Mouse (Mus musculus): ENCODE data around the gene Cdhr2. TPM values are rescaled to one million over a fixed set of nuclear protein-coding genes. Genes with fewer than 3 reads are reported as not detected.

Gene Cdhr2
- polyA plus RNA-seq, 1 experiment from 2014 or later: 0.10 TPM

DNA sequence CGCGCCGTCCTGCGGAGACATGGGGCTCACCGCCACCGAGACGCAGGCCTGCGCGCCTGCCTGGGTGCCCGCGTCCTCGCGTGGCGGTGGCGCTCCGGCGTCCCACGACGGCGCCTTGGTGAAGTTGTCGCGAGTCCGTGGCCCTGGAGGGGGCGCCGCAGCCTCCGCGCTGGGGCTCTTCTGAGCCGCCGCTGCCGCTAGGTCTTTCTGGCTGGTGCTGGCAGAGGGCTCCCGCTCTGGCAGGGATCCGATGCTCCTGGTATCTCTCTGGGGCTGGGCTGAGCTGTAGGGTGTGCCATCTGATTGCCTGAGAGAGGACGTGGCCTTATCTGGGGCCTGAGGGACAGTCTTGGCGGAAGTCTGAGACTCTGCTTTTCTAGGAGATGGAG, 36.9 kb downstream of the Cdhr2 start:
- H3K27me3 ChIP-seq: peaks cover 57% of the 10 kb centered on the region
- no peaks in the 10 kb centered on the region for H3K9me3 ChIP-seq
- peak overlapping the region; percentile 39 for H3K4me3 ChIP-seq
- no peak overlapping the region for H3K27ac ChIP-seq
- H3K4me1 ChIP-seq: peaks cover 7% of the 10 kb centered on the region
- H3K4me2 ChIP-seq: peak overlapping the region; percentile 67
- WGBS: 1% methylated on average over 26 of the region's 34 CpGs
- no peak for ATAC-seq (ENCODE audit: borderline replicate concordance, extremely low read depth, low FRiP score, low TSS enrichment)
- no peaks in the 10 kb centered on the region for H3K36me3 ChIP-seq
- H3K9ac ChIP-seq: no peak overlapping the region

DNA sequence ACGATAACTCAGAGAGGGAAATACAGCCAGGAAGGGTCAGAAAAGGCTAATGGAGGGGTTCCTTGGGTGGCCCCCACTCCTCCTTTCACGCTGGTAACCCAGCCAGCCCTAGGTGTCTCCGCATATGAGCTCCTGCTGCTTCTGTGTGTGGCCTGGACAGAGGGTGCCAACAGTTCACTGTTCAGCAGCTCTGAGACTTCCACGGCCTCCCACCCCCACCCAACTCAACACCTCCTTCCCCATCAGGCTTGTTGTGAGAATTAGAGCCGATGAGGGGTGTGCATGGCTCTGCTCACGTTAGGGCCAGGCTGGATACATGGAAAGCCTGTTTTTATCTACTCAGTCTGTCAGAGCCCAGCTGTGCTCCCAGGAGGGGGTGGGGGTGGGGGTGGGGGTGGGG, 44.8 kb downstream of the Cdhr2 start:
- Histone ChIP-seq H3K36me3 (no peaks in the 10 kb centered on the region), H3K27ac (no peak overlapping the region), H3K9me3 (no peaks in the 10 kb centered on the region), H3K27me3 (peaks cover 46% of the 10 kb centered on the region), H3K4me1 (peaks cover 10% of the 10 kb centered on the region), H3K4me2 (no peak overlapping the region), H3K4me3 (no peak overlapping the region), H3K9ac (no peak overlapping the region)
- no peak for ATAC-seq (ENCODE audit: borderline replicate concordance, extremely low read depth, low FRiP score, low TSS enrichment)
- WGBS: 41% methylated on average over 6 of the region's 6 CpGs

DNA sequence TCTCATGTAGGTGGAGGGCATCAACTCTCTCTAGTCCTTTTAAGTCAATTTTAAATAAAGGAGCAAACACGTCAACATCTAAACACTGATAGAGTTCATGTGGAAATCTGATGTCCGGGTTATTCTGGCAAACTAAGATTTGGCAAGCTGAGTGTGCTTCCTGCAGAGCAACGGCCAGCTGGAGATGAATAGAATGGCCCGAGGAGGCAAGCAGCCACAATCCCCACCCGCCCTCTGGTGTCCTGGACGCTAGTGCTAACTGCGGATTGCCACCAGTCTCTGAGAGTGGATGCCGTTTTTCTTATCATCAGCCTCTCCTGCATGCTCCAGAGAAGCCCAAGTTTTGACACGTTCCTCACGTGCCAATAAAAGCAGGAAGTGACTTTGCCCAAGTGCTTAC, 45.6 kb downstream of the Cdhr2 start:
- H3K4me1 ChIP-seq: peaks cover 10% of the 10 kb centered on the region
- H3K27me3 ChIP-seq: peaks cover 46% of the 10 kb centered on the region
- H3K4me3 ChIP-seq: no peak overlapping the region
- no peaks in the 10 kb centered on the region for H3K36me3 ChIP-seq
- 33% methylated on average over 10 of the region's 10 CpGs for WGBS
- no peak overlapping the region for H3K27ac ChIP-seq
- ATAC-seq (ENCODE audit: borderline replicate concordance, extremely low read depth, low FRiP score, low TSS enrichment): no peak
- H3K9me3 ChIP-seq: no peaks in the 10 kb centered on the region
- H3K4me2 ChIP-seq: no peak overlapping the region
- H3K9ac ChIP-seq: no peak overlapping the region

DNA sequence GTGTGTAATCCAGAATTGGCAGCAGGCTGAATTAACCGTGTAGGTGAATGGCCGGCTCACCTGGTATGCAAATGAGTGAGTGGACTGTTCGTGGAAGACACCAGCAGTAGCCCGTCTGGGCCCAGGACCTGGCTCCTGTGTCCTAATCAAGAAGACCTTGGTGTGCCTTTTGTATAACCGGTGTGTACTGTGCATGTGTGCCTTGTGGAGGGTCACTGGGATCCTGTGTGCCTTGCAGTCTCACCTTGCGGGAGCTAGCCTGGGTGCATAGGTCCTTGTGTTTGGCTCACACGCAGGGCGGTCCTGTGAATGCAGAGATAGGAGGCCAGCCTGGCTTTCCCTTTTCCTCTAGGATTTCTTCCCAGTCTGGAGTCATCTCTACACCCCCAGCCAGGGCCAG, 46.9 kb downstream of the Cdhr2 start:
- Histone ChIP-seq H3K4me3 (no peak overlapping the region), H3K9me3 (no peaks in the 10 kb centered on the region), H3K4me2 (no peak overlapping the region), H3K27me3 (peaks cover 42% of the 10 kb centered on the region), H3K27ac (no peak overlapping the region), H3K9ac (no peak overlapping the region), H3K36me3 (no peaks in the 10 kb centered on the region), H3K4me1 (peaks cover 10% of the 10 kb centered on the region)
- no peak for ATAC-seq (ENCODE audit: borderline replicate concordance, extremely low read depth, low FRiP score, low TSS enrichment)
- WGBS: 79% methylated on average over 8 of the region's 8 CpGs

DNA sequence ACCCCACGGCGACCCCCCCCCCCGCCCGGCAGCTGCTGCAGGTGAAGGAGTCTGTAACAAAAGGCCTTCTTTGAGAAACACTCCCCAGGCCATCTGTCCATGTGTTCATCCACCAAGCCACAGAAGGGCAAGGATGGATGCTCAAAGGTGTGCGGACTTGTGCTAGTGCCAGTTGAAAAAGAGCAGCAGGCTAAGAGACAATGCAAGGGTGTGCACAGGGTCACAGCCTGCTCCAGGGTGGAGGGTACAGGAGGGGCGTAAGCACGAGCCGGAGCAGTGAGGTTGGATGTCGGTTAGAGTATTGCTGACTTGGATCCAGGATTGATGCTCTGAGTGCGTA, 47.4 kb downstream of the Cdhr2 start:
- ATAC-seq (ENCODE audit: borderline replicate concordance, extremely low read depth, low FRiP score, low TSS enrichment): peak; percentile 13; the same call in 1 of the 2 replicates
- no peak overlapping the region for H3K9ac ChIP-seq
- peaks cover 10% of the 10 kb centered on the region for H3K4me1 ChIP-seq
- no peak overlapping the region for H3K27ac ChIP-seq
- H3K4me3 ChIP-seq: 0 out of 2 replicates have a peak overlapping the region, but pooled peaks have one; percentile 55
- H3K36me3 ChIP-seq: no peaks in the 10 kb centered on the region
- H3K4me2 ChIP-seq: peak overlapping the region; percentile 93; the same call in 1 of the 2 replicates
- WGBS: 42% methylated on average over 10 of the region's 10 CpGs
- no peaks in the 10 kb centered on the region for H3K9me3 ChIP-seq
- H3K27me3 ChIP-seq: peaks cover 44% of the 10 kb centered on the region

DNA sequence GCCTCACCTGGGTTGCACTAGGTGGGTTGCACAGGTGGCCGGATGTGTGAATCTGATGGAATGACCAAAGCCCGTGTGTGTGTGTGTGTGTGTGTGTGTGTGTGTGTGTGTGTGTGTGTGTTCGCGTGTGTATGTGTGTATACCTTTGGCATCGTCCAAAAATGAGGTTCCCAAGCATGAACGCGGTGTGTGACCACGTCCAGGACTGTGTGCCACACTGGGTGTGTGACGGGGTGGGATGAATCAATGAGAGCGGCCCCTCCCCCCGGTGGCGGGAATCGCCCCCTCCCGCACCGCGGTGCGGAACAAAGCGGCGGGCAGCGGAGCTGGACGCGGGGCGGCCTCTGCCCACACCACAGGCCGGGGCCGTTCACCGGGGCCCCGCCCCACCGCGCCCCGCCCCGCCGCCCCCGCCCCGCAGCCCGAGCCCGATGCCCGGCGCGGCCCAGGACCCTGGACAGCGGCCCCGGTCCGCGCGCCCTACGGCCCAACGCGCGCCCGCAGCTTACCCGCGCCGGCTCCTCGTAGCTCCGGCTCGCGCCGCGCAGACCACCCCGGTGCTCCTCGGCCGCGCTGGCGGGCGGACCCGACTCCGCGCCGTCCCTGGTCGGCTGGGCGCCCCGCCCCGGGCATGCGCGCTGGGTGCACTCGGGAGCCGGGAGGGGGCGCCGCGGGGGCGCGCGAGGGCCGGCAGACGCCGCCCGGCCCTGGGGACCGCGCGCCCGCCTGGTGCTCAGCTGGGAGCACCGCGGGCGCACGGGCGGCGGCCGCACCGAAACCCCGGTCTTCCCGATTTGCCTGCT, 48.0 kb downstream of the Cdhr2 start:
- peak overlapping the region; percentile 55 for H3K4me3 ChIP-seq
- H3K36me3 ChIP-seq: no peaks in the 10 kb centered on the region
- peak; percentile 71 for ATAC-seq (ENCODE audit: borderline replicate concordance, extremely low read depth, low FRiP score, low TSS enrichment)
- peaks cover 10% of the 10 kb centered on the region for H3K4me1 ChIP-seq
- no peak overlapping the region for H3K9ac ChIP-seq
- H3K4me2 ChIP-seq: peak overlapping the region; percentile 93
- H3K27ac ChIP-seq: no peak overlapping the region
- H3K9me3 ChIP-seq: no peaks in the 10 kb centered on the region
- 1% methylated on average over 48 of the region's 100 CpGs for WGBS
- peaks cover 46% of the 10 kb centered on the region for H3K27me3 ChIP-seq

DNA sequence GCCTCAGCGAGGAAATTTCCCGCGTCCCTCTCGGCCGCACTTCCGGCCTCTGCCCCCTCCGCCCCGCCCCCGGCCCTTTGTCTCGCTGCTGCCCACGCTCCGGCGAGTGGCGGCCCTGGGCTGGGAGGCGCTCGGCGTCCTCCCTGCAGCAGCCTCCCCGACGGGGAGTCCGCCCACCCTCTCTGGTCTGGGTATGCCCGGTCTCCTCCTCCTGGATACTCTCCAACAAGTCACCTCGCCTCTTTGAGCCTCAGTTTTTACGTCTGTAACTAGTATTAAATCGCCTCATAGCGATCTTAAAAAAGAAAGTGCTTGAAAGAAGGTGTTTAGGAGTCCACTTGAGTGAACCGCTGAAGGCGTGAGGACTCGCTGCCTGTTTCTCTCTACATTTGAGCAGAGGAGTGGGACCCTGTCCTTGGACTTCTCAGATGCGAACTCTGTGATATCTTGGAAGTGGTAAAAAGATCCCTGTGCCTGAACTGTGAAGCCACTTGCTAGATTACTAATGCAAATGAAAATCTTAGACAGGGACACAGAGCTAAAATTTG, 48.7 kb downstream of the Cdhr2 start, which contains the start of gene Gprin1:
Gene Gprin1, minus strand, starts transcription at position 11 of the 548 bp plus-strand sequence.
- H3K27ac ChIP-seq: no peak within 1 kb of the TSS
- no peaks in the 10 kb centered on the region for H3K9me3 ChIP-seq
- no peak within 1 kb of the TSS for H3K9ac ChIP-seq
- WGBS: 3% methylated on average over 29 of the region's 29 CpGs
- H3K4me1 ChIP-seq: peaks cover 10% of the 10 kb centered on the region
- peak within 1 kb of the TSS; percentile 55 for H3K4me3 ChIP-seq
- H3K36me3 ChIP-seq: no peaks in the 10 kb centered on the region
- peaks cover 46% of the 10 kb centered on the region for H3K27me3 ChIP-seq
- peak; percentile 51; the same call in 1 of the 2 replicates for ATAC-seq (ENCODE audit: borderline replicate concordance, extremely low read depth, low FRiP score, low TSS enrichment)
- peak within 1 kb of the TSS; percentile 93 for H3K4me2 ChIP-seq

DNA sequence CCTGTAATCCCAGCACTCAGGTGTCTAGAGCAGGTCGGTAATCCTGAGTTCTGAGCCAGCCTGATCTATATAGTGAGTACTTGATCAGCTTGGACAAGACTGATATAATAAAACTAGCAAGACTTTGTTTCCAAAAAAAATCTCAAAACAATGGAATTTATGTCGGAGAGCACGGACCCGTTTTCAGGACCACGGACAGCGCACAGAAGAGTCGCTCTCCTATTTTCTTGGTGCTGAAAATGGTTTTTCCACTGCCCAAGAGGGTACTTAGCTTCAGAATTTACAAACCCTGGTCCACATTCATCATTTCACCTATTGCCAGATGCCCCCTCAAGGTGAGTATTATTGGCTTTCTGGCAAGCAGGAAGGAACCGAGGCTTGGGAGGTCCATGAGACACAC, 49.4 kb downstream of the Cdhr2 start:
- peaks cover 10% of the 10 kb centered on the region for H3K4me1 ChIP-seq
- no peak overlapping the region for H3K27ac ChIP-seq
- 2% methylated on average over 8 of the region's 8 CpGs for WGBS
- no peaks in the 10 kb centered on the region for H3K36me3 ChIP-seq
- no peaks in the 10 kb centered on the region for H3K9me3 ChIP-seq
- no peak overlapping the region for H3K4me3 ChIP-seq
- H3K4me2 ChIP-seq: no peak overlapping the region
- H3K9ac ChIP-seq: no peak overlapping the region
- no peak for ATAC-seq (ENCODE audit: borderline replicate concordance, extremely low read depth, low FRiP score, low TSS enrichment)
- peaks cover 52% of the 10 kb centered on the region for H3K27me3 ChIP-seq

DNA sequence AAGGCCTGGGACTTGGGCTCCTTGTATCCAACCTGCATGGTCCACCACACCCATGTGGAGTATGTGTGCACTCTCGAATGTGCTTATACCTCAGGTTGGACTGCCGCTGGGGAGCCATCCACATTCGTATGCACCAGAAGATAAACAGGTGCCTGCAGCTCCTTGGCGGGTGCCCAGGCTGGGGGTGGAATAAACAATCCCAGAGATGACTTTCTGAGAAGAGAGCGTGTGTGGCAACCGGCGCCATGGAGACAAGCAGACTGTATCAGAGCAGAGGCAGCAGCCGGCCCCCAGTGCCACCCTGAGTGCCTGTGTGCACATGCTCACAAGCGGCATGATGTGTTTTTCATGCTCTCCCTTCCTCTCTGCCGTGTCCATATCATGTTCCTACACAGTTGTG, 51.4 kb downstream of the Cdhr2 start:
- WGBS: 62% methylated on average over 10 of the region's 10 CpGs
- peaks cover 55% of the 10 kb centered on the region for H3K27me3 ChIP-seq
- no peak overlapping the region for H3K27ac ChIP-seq
- no peak overlapping the region for H3K9ac ChIP-seq
- no peak overlapping the region for H3K4me3 ChIP-seq
- no peak for ATAC-seq (ENCODE audit: borderline replicate concordance, extremely low read depth, low FRiP score, low TSS enrichment)
- no peak overlapping the region for H3K4me2 ChIP-seq
- H3K36me3 ChIP-seq: no peaks in the 10 kb centered on the region
- H3K4me1 ChIP-seq: peaks cover 12% of the 10 kb centered on the region
- H3K9me3 ChIP-seq: no peaks in the 10 kb centered on the region

DNA sequence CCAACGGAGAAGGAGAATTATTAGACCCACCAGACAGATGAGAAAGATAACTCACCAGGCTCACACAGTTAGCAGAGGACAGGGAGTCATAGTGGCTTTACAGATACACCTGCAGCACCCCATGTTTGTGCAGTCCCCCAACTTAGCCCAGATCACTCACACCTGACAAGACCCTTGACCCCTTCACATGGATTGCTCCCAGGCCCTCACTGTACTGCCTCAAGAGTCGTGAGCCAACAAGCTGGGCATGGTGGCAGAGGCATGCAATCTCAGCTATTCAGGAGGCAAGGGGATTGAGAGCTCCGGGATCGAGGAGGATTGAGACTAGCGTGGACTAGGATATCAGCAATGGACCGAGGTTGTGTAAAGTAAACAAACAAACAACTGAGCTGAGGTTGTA, 52.5 kb downstream of the Cdhr2 start:
- Histone ChIP-seq H3K9me3 (no peaks in the 10 kb centered on the region), H3K36me3 (no peaks in the 10 kb centered on the region), H3K4me3 (no peak overlapping the region), H3K4me1 (peaks cover 21% of the 10 kb centered on the region), H3K27me3 (peaks cover 48% of the 10 kb centered on the region), H3K27ac (no peak overlapping the region), H3K4me2 (no peak overlapping the region), H3K9ac (no peak overlapping the region)
- no peak for ATAC-seq (ENCODE audit: borderline replicate concordance, extremely low read depth, low FRiP score, low TSS enrichment)
- WGBS: 44% methylated on average over 6 of the region's 6 CpGs

DNA sequence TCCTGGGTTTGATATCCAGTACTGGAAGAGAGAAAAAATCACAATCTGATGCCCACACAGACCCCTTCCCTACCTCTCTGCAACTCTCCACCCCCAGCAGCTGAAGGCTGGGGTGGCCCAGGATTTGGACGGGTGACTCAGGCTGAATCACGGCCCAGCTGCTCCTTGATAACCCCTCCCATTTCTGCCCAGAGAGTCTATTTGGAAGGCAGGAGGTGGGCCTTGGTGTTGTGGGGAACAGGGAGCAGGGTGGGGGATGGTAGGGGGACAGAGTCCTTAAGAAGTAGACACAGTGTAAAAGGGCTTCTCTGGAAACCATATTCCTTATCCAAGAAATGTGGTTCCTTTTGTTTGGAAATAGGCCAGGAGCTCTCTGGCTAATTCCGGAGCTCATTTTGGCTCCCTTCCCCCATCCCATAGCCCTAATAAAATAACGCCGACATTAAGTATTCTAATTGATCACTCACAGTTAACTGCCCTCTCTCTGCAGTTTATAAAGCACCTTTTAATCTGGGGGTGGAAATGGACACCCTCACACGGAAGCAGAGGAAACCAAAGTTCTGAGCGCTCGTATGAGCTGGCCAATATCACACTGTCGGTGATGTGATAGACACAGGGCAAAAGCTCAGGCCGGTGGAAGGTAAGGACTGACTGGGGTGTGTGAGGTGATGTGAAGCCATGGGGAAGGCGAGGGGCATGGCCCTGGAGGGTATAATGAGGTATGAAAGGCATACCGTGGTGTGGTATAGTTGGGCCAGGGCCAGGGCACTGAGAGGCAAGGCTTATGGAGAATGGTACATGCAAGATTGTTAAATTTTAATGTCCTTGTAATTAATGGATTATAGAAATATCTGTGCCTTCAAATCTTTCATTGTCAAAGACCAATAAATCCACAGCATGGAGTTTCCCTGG, 53.2 kb downstream of the Cdhr2 start:
- Histone ChIP-seq H3K4me1 (peaks cover 20% of the 10 kb centered on the region), H3K9ac (no peak overlapping the region), H3K4me3 (no peak overlapping the region), H3K9me3 (no peaks in the 10 kb centered on the region), H3K27me3 (peaks cover 48% of the 10 kb centered on the region), H3K4me2 (no peak overlapping the region), H3K36me3 (no peaks in the 10 kb centered on the region), H3K27ac (no peak overlapping the region)
- WGBS: 32% methylated on average over 12 of the region's 12 CpGs
- no peak for ATAC-seq (ENCODE audit: borderline replicate concordance, extremely low read depth, low FRiP score, low TSS enrichment)

All from lung, embryonic 15.5 days (tissue).